Mouse (Mus musculus) 3T3-L1 (cell line): ENCODE data around the gene Myh14.
A peak's percentile ranks its signal among the peaks of the same experiment; 100 is the strongest.

ENCODE experiments used
- DNase-seq: peaks from one replicate; pipeline ENCODE4 v3.0.0-alpha.2; 2015; ENCODE audit warnings: low read depth, low spot score

The Myh14 gene

GRCm38 (mm10) chr7:44672193-44672592 lies 1.6 kb upstream of the Myh14 start:
- DNase-seq: peak; percentile 6

GRCm38 (mm10) chr7:44669103-44669502 lies 1.5 kb downstream of the Myh14 start:
- DNase-seq: no peak

GRCm38 (mm10) chr7:44667996-44668738 lies 2.5 kb downstream of the Myh14 start:
- DNase-seq: no peak

- DNase-seq: no peak
Observed at GRCm38 (mm10) chr7:44666462-44666861, 4.2 kb downstream of the Myh14 start.

- no peak for DNase-seq
Observed at GRCm38 (mm10) chr7:44664731-44665130, 5.9 kb downstream of the Myh14 start.

GRCm38 (mm10) chr7:44663546-44663945 lies 7.1 kb downstream of the Myh14 start:
- no peak for DNase-seq

- DNase-seq: no peak
Observed at GRCm38 (mm10) chr7:44662569-44662968, 8.1 kb downstream of the Myh14 start.

- DNase-seq: no peak
Observed at GRCm38 (mm10) chr7:44662168-44662567, 8.5 kb downstream of the Myh14 start.

GRCm38 (mm10) chr7:44661219-44661618 lies 9.4 kb downstream of the Myh14 start:
- DNase-seq: no peak

GRCm38 (mm10) chr7:44655504-44655903 lies 15.1 kb downstream of the Myh14 start:
- peak; percentile 40 for DNase-seq

GRCm38 (mm10) chr7:44653773-44654172 lies 16.9 kb downstream of the Myh14 start:
- peak; percentile 8 for DNase-seq

GRCm38 (mm10) chr7:44651416-44651815 lies 19.2 kb downstream of the Myh14 start:
- DNase-seq: no peak

- peak; percentile 64 for DNase-seq
Observed at GRCm38 (mm10) chr7:44649990-44650389, 20.7 kb downstream of the Myh14 start.

- peak; percentile 24 for DNase-seq
Observed at GRCm38 (mm10) chr7:44649094-44649610, 21.5 kb downstream of the Myh14 start.

GRCm38 (mm10) chr7:44647729-44648128 lies 22.9 kb downstream of the Myh14 start:
- DNase-seq: no peak

GRCm38 (mm10) chr7:44647042-44647724 lies 23.5 kb downstream of the Myh14 start:
- DNase-seq: peak; percentile 67

- peak; percentile 9 for DNase-seq
Observed at GRCm38 (mm10) chr7:44645951-44646350, 24.7 kb downstream of the Myh14 start.

GRCm38 (mm10) chr7:44645256-44645655 lies 25.4 kb downstream of the Myh14 start:
- no peak for DNase-seq

- peak; percentile 7 for DNase-seq
Observed at GRCm38 (mm10) chr7:44641887-44642286, 28.8 kb downstream of the Myh14 start.

- no peak for DNase-seq
Observed at GRCm38 (mm10) chr7:44640843-44641605, 29.6 kb downstream of the Myh14 start.

GRCm38 (mm10) chr7:44638663-44639062 lies 32.0 kb downstream of the Myh14 start:
- DNase-seq: no peak

- no peak for DNase-seq
Observed at GRCm38 (mm10) chr7:44636684-44637083, 34.0 kb downstream of the Myh14 start.
